Mouse (Mus musculus) CH12.LX (cell line): Measurements from ENCODE around the gene Ppp1r37.
A peak's percentile ranks its signal among the peaks of the same experiment; 100 is the strongest.

Source experiments
- CTCF ChIP-seq, 2 experiments: IDR thresholded peaks in 1 of 2; conservative IDR thresholded peaks in 1 of 2; 2 replicates each; pipeline ENCODE4 v1.5.1; 2011 to 2012; ENCODE audit warnings: low read depth in 2 of 2, low read length in 2 of 2, improper control_type of control experiment in 1 of 2, inconsistent platforms in 1 of 2, mild to moderate bottlenecking in 1 of 2, moderate library complexity in 1 of 2
- EP300 ChIP-seq: IDR thresholded peaks from 2 replicates; pipeline ENCODE4 v1.6.1; 2011; ENCODE audit warnings: low read length, improper control_type of control experiment
- POLR2A ChIP-seq: IDR thresholded peaks from 2 replicates; pipeline ENCODE4 v1.6.1; 2011; ENCODE audit warnings: low read depth, mild to moderate bottlenecking, improper control_type of control experiment, low read length
- POLR2AphosphoS2 ChIP-seq: IDR thresholded peaks from 2 replicates; pipeline ENCODE4 v1.6.1; 2011; ENCODE audit warnings: low read depth, low read length, improper control_type of control experiment

- TF ChIP-seq POLR2A (no peak), CTCF (conservative IDR thresholded peaks at IDR 0.05 in 1 of 2, IDR thresholded peaks at IDR 0.05 in 1 of 2; ENCODE audit: low read depth in 2 of 2, low read length in 2 of 2) (peak in 1 of 2 experiments; percentile 38; a peak in 2 of 4 replicates), EP300 (no peak), POLR2AphosphoS2 (no peak)
Measured at GRCm38 (mm10) chr7:19506326-19506725, 56.5 kb downstream of the Ppp1r37 start.
